Mouse (Mus musculus) CD8-positive naive resting alpha-beta T cell, adult 57 days (primary cell): Measurements from ENCODE around the gene Naa40. TPM values are rescaled to one million over a fixed set of nuclear protein-coding genes. Genes with fewer than 3 reads are reported as not detected.

Experiments
- total RNA-seq: library from RNA; stranded (reverse); gene quantifications from one replicate; pipeline ENCODE4 v1.2.4, GENCODE M21; 2023

Naa40 gene
- total RNA-seq = 37.2 TPM

GRCm38 (mm10) chr19:7240782-7241690, at the start of gene Naa40:
Gene Naa40 (minus strand): TSS chr19:7241183.

GRCm38 (mm10) chr19:7267091-7267741, 26.2 kb upstream of the Naa40 start, which contains the start of gene Rcor2:
Gene Rcor2 (plus strand): TSS chr19:7267325.

GRCm38 (mm10) chr19:7217162-7217925, 23.6 kb downstream of the Naa40 start, which contains the start of gene Cox8a:
Gene Cox8a (minus strand): TSS chr19:7217616.

GRCm38 (mm10) chr19:7205753-7206736, 34.9 kb downstream of the Naa40 start, which contains the start of gene Otub1:
Gene Otub1 (minus strand): TSS chr19:7206316.

Other genes starting within 250 kb of the Naa40 start
- 17.2 TPM for gene Dnajc4, start 248.6 kb downstream of the Naa40 start, total RNA-seq
- gene Nudt22, start 245.1 kb downstream of the Naa40 start, total RNA-seq = 6.0 TPM
- 4.3 TPM for gene Trpt1, start 245.1 kb downstream of the Naa40 start, total RNA-seq
- 152 TPM for gene Fermt3, start 221.7 kb downstream of the Naa40 start, total RNA-seq
- gene Stip1, start 201.2 kb downstream of the Naa40 start, total RNA-seq = 117 TPM
- gene Macrod1, start 184.4 kb downstream of the Naa40 start, total RNA-seq = 12.3 TPM
- not detected for gene Flrt1, start 135.5 kb downstream of the Naa40 start, total RNA-seq
- 98.1 TPM for gene Otub1, start 34.9 kb downstream of the Naa40 start, total RNA-seq
- gene Cox8a, start 23.6 kb downstream of the Naa40 start, total RNA-seq = 242 TPM
- 0.89 TPM for gene Rcor2, start 26.1 kb upstream of the Naa40 start, total RNA-seq
- 267 TPM for gene Mark2, start 100.7 kb upstream of the Naa40 start, total RNA-seq
- 34.2 TPM for gene Spindoc, start 141.8 kb upstream of the Naa40 start, total RNA-seq
- 5.4 TPM for gene 2700081O15Rik, start 176.4 kb upstream of the Naa40 start, total RNA-seq
- gene Rtn3, start 242.1 kb upstream of the Naa40 start, total RNA-seq = 49.6 TPM